In genomic region chr1:171361106-171362103, GRCm38 (mm10) we compare ENCODE assay signal across 8 mouse cellular contexts. TPM values are rescaled to one million over a fixed set of nuclear protein-coding genes. Genes with fewer than 3 reads are reported as not detected.
A peak's percentile ranks its signal among the peaks of the same experiment; 100 is the strongest.
DNase-seq lines count a peak whose midpoint lies in the region; ATAC-seq lines count a peak whose summit lies in the region.

No protein-coding gene starts in this region.

- H3K4me3 ChIP-seq in embryonic facial prominence, embryonic 11.5 days (ENCODE audit: low read depth, low read length): peak overlapping the region; percentile 33
- peak overlapping the region; percentile 65 for H3K4me3 ChIP-seq in heart, embryonic 13.5 days
- peak overlapping the region; percentile 60 for H3K4me3 ChIP-seq in kidney, embryonic 16.5 days (ENCODE audit: low read length)
- peak overlapping the region; percentile 54 for H3K4me3 ChIP-seq in liver, embryonic 11.5 days (ENCODE audit: low read depth, low read length)
- H3K4me3 ChIP-seq in stomach, embryonic 15.5 days (replicated peaks): peak overlapping the region; percentile 51

- WGBS in embryonic facial prominence, embryonic 11.5 days: 25% methylated on average over 16 of the region's 16 CpGs
- 27% methylated on average over 16 of the region's 16 CpGs for WGBS in heart, embryonic 13.5 days
- WGBS in kidney, embryonic 16.5 days: 28% methylated on average over 16 of the region's 16 CpGs
- 34% methylated on average over 16 of the region's 16 CpGs for WGBS in liver, embryonic 11.5 days
- 29% methylated on average over 16 of the region's 16 CpGs for WGBS in stomach, embryonic 15.5 days

- no peak overlapping the region for H3K27ac ChIP-seq in embryonic facial prominence, embryonic 11.5 days (replicated peaks; ENCODE audit: low read depth, low read length)
- H3K27ac ChIP-seq in heart, embryonic 13.5 days (replicated peaks): peak overlapping the region; percentile 55; the same call in 1 of the 2 replicates
- peak overlapping the region; percentile 71 for H3K27ac ChIP-seq in kidney, embryonic 16.5 days (ENCODE audit: low read length)
- 0 out of 2 replicates have a peak overlapping the region, but pooled peaks have one; percentile 4 for H3K27ac ChIP-seq in liver, embryonic 11.5 days (ENCODE audit: low read depth, low read length)
- peak overlapping the region; percentile 52; the same call in 1 of the 2 replicates for H3K27ac ChIP-seq in stomach, embryonic 15.5 days

- H3K9ac ChIP-seq in embryonic facial prominence, embryonic 11.5 days (replicated peaks; ENCODE audit: low read length): peak overlapping the region; percentile 35
- peak overlapping the region; percentile 82 for H3K9ac ChIP-seq in heart, embryonic 13.5 days
- peak overlapping the region; percentile 73 for H3K9ac ChIP-seq in kidney, embryonic 16.5 days (replicated peaks; ENCODE audit: low read length)
- H3K9ac ChIP-seq in liver, embryonic 11.5 days (ENCODE audit: low read depth, low read length): peak overlapping the region; percentile 59
- peak overlapping the region; percentile 10; the same call in 1 of the 2 replicates for H3K9ac ChIP-seq in stomach, embryonic 15.5 days

- 0 out of 2 replicates have a peak, but pooled peaks cover 2% of the 10 kb centered on the region for H3K9me3 ChIP-seq in embryonic facial prominence, embryonic 11.5 days (replicated peaks; ENCODE audit: control insufficient read depth, low read length)
- H3K9me3 ChIP-seq in heart, embryonic 13.5 days: 0 out of 2 replicates have a peak, but pooled peaks cover 3% of the 10 kb centered on the region
- H3K9me3 ChIP-seq in kidney, embryonic 16.5 days (ENCODE audit: low read length): no peaks in the 10 kb centered on the region; the same call in 1 of the 2 replicates
- H3K9me3 ChIP-seq in liver, embryonic 11.5 days (ENCODE audit: control insufficient read depth, low read length): no peaks in the 10 kb centered on the region
- no peaks in the 10 kb centered on the region for H3K9me3 ChIP-seq in stomach, embryonic 15.5 days

- peak; percentile 91 for DNase-seq in CD4-positive, CD25-positive, alpha-beta regulatory T cell, adult 2 months (ENCODE audit: low read depth, low spot score)
- peak; percentile 61 for DNase-seq in adrenal gland, postnatal 25 days
- DNase-seq in embryonic facial prominence, embryonic 11.5 days (ENCODE audit: low spot score): peak; percentile 88
- no peak for DNase-seq in liver, embryonic 11.5 days (ENCODE audit: low spot score)
- DNase-seq in naive thymus-derived CD4-positive, alpha-beta T cell, adult 2 months (ENCODE audit: low read depth): peak; percentile 91

- no peaks in the 10 kb centered on the region for H3K27me3 ChIP-seq in embryonic facial prominence, embryonic 11.5 days (ENCODE audit: control insufficient read depth, insufficient read depth, low read length)
- H3K27me3 ChIP-seq in heart, embryonic 13.5 days (replicated peaks): no peaks in the 10 kb centered on the region
- no peaks in the 10 kb centered on the region for H3K27me3 ChIP-seq in kidney, embryonic 16.5 days (ENCODE audit: insufficient read depth, low read length)
- H3K27me3 ChIP-seq in liver, embryonic 11.5 days (replicated peaks; ENCODE audit: control insufficient read depth, insufficient read depth, low read length): no peaks in the 10 kb centered on the region
- H3K27me3 ChIP-seq in stomach, embryonic 15.5 days (replicated peaks): no peaks in the 10 kb centered on the region

- H3K4me1 ChIP-seq in embryonic facial prominence, embryonic 11.5 days (ENCODE audit: control insufficient read depth, insufficient read depth, low read length): no peaks in the 10 kb centered on the region; the same call in 1 of the 2 replicates
- H3K4me1 ChIP-seq in heart, embryonic 13.5 days: peaks cover 14% of the 10 kb centered on the region
- H3K4me1 ChIP-seq in kidney, embryonic 16.5 days (ENCODE audit: insufficient read depth, low read length): peaks cover 13% of the 10 kb centered on the region
- H3K4me1 ChIP-seq in liver, embryonic 11.5 days (replicated peaks; ENCODE audit: control insufficient read depth, insufficient read depth, low read length): peaks cover 11% of the 10 kb centered on the region
- peaks cover 4% of the 10 kb centered on the region; the same call in 1 of the 2 replicates for H3K4me1 ChIP-seq in stomach, embryonic 15.5 days

- ATAC-seq in embryonic facial prominence, embryonic 11.5 days (replicated peaks; ENCODE audit: insufficient number of reproducible peaks, low FRiP score, low TSS enrichment, low read depth): peak; percentile 49
- no peak for ATAC-seq in heart, embryonic 13.5 days (ENCODE audit: extremely low read depth, insufficient number of reproducible peaks, low FRiP score, low TSS enrichment)
- peak; percentile 52; the same call in 1 of the 2 replicates for ATAC-seq in kidney, embryonic 16.5 days (ENCODE audit: low FRiP score, low TSS enrichment)
- peak; percentile 69 for ATAC-seq in liver, embryonic 11.5 days (replicated peaks; ENCODE audit: low FRiP score)
- ATAC-seq in stomach, embryonic 15.5 days (ENCODE audit: insufficient read depth, low FRiP score, low read depth): peak; percentile 40; the same call in 1 of the 2 replicates

- no peaks in the 10 kb centered on the region; the same call in 1 of the 2 replicates for H3K36me3 ChIP-seq in embryonic facial prominence, embryonic 11.5 days (replicated peaks; ENCODE audit: control insufficient read depth, insufficient read depth, low read depth, low read length)
- H3K36me3 ChIP-seq in heart, embryonic 13.5 days: peaks cover 32% of the 10 kb centered on the region
- peaks cover 14% of the 10 kb centered on the region for H3K36me3 ChIP-seq in kidney, embryonic 16.5 days (ENCODE audit: insufficient read depth, low read length)
- peaks cover 12% of the 10 kb centered on the region; the same call in 1 of the 2 replicates for H3K36me3 ChIP-seq in liver, embryonic 11.5 days (ENCODE audit: control insufficient read depth, insufficient read depth, low read length)
- peaks cover 15% of the 10 kb centered on the region for H3K36me3 ChIP-seq in stomach, embryonic 15.5 days

- peak overlapping the region; percentile 76 for H3K4me2 ChIP-seq in embryonic facial prominence, embryonic 11.5 days (ENCODE audit: low read depth, low read length)
- peak overlapping the region; percentile 84 for H3K4me2 ChIP-seq in heart, embryonic 13.5 days
- H3K4me2 ChIP-seq in kidney, embryonic 16.5 days (replicated peaks; ENCODE audit: low read depth, low read length): peak overlapping the region; percentile 86
- peak overlapping the region; percentile 91 for H3K4me2 ChIP-seq in liver, embryonic 11.5 days
- peak overlapping the region; percentile 75 for H3K4me2 ChIP-seq in stomach, embryonic 15.5 days

RNA-seq across cellular contexts. Expression of gene Klhdc9, which starts 0.8 kb away (rescaled TPM):
- total RNA-seq in adrenal gland, postnatal 25 days (2021): 1.4 and 4.9 TPM in 2 replicates
- 1.2 and 1.4 TPM in 2 replicates for polyA plus RNA-seq in embryonic facial prominence, embryonic 11.5 days (2014; fragmentation: Nextera tagmentation; extraction: Ambion mirVana)
- 0.65 and 0.76 TPM in 2 replicates for polyA plus RNA-seq in heart, embryonic 13.5 days (2015; fragmentation: Nextera tagmentation; extraction: Ambion mirVana)
- polyA plus RNA-seq in kidney, embryonic 16.5 days (2015; fragmentation: Nextera tagmentation; extraction: Ambion mirVana): 4.2 and 4.3 TPM in 2 replicates
- 0.66 and 0.77 TPM in 2 replicates for polyA plus RNA-seq in liver, embryonic 11.5 days (2014; fragmentation: Nextera tagmentation; extraction: Ambion mirVana)
- polyA plus RNA-seq in stomach, embryonic 15.5 days (2015; fragmentation: Nextera tagmentation; extraction: Ambion mirVana): 1.0 and 1.8 TPM in 2 replicates

RNA-seq across cellular contexts. Expression of gene Nectin4, which starts 8.5 kb away (rescaled TPM):
- 0.12 TPM in 1 of 2 replicates, not detected in the other for total RNA-seq in adrenal gland, postnatal 25 days (2021)
- 2.4 and 2.5 TPM in 2 replicates for polyA plus RNA-seq in embryonic facial prominence, embryonic 11.5 days (2014; fragmentation: Nextera tagmentation; extraction: Ambion mirVana)
- polyA plus RNA-seq in heart, embryonic 13.5 days (2015; fragmentation: Nextera tagmentation; extraction: Ambion mirVana): 0.23 and 0.27 TPM in 2 replicates
- polyA plus RNA-seq in kidney, embryonic 16.5 days (2015; fragmentation: Nextera tagmentation; extraction: Ambion mirVana): 4.7 and 4.8 TPM in 2 replicates
- polyA plus RNA-seq in liver, embryonic 11.5 days (2014; fragmentation: Nextera tagmentation; extraction: Ambion mirVana): 0.25 and 0.53 TPM in 2 replicates
- 19.3 and 26.5 TPM in 2 replicates for polyA plus RNA-seq in stomach, embryonic 15.5 days (2015; fragmentation: Nextera tagmentation; extraction: Ambion mirVana)

RNA-seq across cellular contexts. Expression of gene Pfdn2, which starts 15.9 kb away (rescaled TPM):
- 140 and 145 TPM in 2 replicates for total RNA-seq in adrenal gland, postnatal 25 days (2021)
- polyA plus RNA-seq in embryonic facial prominence, embryonic 11.5 days (2014; fragmentation: Nextera tagmentation; extraction: Ambion mirVana): 60.7 and 70.1 TPM in 2 replicates
- polyA plus RNA-seq in heart, embryonic 13.5 days (2015; fragmentation: Nextera tagmentation; extraction: Ambion mirVana): 85.4 and 97.8 TPM in 2 replicates
- polyA plus RNA-seq in kidney, embryonic 16.5 days (2015; fragmentation: Nextera tagmentation; extraction: Ambion mirVana): 99.2 and 103 TPM in 2 replicates
- 68.0 and 73.7 TPM in 2 replicates for polyA plus RNA-seq in liver, embryonic 11.5 days (2014; fragmentation: Nextera tagmentation; extraction: Ambion mirVana)
- 97.2 and 99.5 TPM in 2 replicates for polyA plus RNA-seq in stomach, embryonic 15.5 days (2015; fragmentation: Nextera tagmentation; extraction: Ambion mirVana)

RNA-seq across cellular contexts. Expression of gene Nit1, which starts 16.0 kb away (rescaled TPM):
- total RNA-seq in adrenal gland, postnatal 25 days (2021): 83.2 and 86.9 TPM in 2 replicates
- 29.8 and 31.5 TPM in 2 replicates for polyA plus RNA-seq in embryonic facial prominence, embryonic 11.5 days (2014; fragmentation: Nextera tagmentation; extraction: Ambion mirVana)
- polyA plus RNA-seq in heart, embryonic 13.5 days (2015; fragmentation: Nextera tagmentation; extraction: Ambion mirVana): 34.8 and 36.9 TPM in 2 replicates
- polyA plus RNA-seq in kidney, embryonic 16.5 days (2015; fragmentation: Nextera tagmentation; extraction: Ambion mirVana): 60.6 and 63.3 TPM in 2 replicates
- polyA plus RNA-seq in liver, embryonic 11.5 days (2014; fragmentation: Nextera tagmentation; extraction: Ambion mirVana): 26.2 and 29.1 TPM in 2 replicates
- polyA plus RNA-seq in stomach, embryonic 15.5 days (2015; fragmentation: Nextera tagmentation; extraction: Ambion mirVana): 42.0 and 46.4 TPM in 2 replicates

RNA-seq across cellular contexts. Expression of gene Arhgap30, which starts 27.3 kb away (rescaled TPM):
- total RNA-seq in adrenal gland, postnatal 25 days (2021): 1.8 and 2.2 TPM in 2 replicates
- polyA plus RNA-seq in embryonic facial prominence, embryonic 11.5 days (2014; fragmentation: Nextera tagmentation; extraction: Ambion mirVana): 0.39 and 0.52 TPM in 2 replicates
- polyA plus RNA-seq in heart, embryonic 13.5 days (2015; fragmentation: Nextera tagmentation; extraction: Ambion mirVana): 0.78 and 0.92 TPM in 2 replicates
- 1.1 and 1.6 TPM in 2 replicates for polyA plus RNA-seq in kidney, embryonic 16.5 days (2015; fragmentation: Nextera tagmentation; extraction: Ambion mirVana)
- 3.5 and 3.8 TPM in 2 replicates for polyA plus RNA-seq in liver, embryonic 11.5 days (2014; fragmentation: Nextera tagmentation; extraction: Ambion mirVana)
- polyA plus RNA-seq in stomach, embryonic 15.5 days (2015; fragmentation: Nextera tagmentation; extraction: Ambion mirVana): 2.9 and 3.0 TPM in 2 replicates

Comparison
In these comparisons a context has a peak if more than half of its experiments do, and no peak if none do; other contexts are left out.
1. H3K9ac ChIP-seq: peak in every context shown above with its lines; median percentile 82 in heart, embryonic 13.5 days; 73 in kidney, embryonic 16.5 days; 59 in liver, embryonic 11.5 days; 35 in embryonic facial prominence, embryonic 11.5 days; 10 in stomach, embryonic 15.5 days.